Mouse (Mus musculus) liver, adult 2 months (tissue): ENCODE measurements at regions not wholly inside any gene's neighbourhood (a gene's known extent, or its start where the extent isn't known, plus 50 kb on each side); places are given as distances from the start of the nearest gene placed in this dataset.

Source experiments
- CTCF ChIP-seq: fragments of 200-500 bp; IDR thresholded peaks from 2 replicates; pipeline ENCODE4 v1.5.1; 2011; ENCODE audit warnings: low read depth, low read length, control low read depth
- POLR2A ChIP-seq: fragments of 200-500 bp; IDR thresholded peaks from 2 replicates; pipeline ENCODE4 v1.6.1; 2011; ENCODE audit warnings: low read length, control low read depth; ENCODE audit not compliant: insufficient read depth; ENCODE audit errors: extremely low read depth

DNA sequence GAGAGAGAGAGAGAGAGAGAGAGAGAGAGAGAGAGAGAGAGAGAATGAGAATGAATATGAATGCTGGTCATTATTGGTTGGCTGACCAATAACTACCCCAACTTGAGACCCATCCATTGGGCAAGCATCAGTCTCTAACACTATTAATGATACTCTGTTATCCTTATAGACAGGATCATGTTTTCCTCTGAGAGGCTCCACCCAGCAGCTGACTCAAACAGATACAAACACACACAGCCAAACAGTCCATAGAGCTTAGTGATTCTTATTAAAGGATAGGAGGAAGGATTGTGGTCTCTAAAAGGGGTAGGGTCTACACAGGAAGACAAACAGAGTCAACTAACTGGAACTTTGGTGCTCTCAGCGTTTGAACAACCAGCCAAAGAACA, 100.4 kb upstream of the Gm21293 start:
- TF ChIP-seq CTCF = no peak
- TF ChIP-seq POLR2A = no peak
